ENCODE assay signal across 24 mouse cellular contexts in genomic region chr14:76263682-76264081, GRCm38 (mm10).
"Had no signal": no experiment of that assay in that cellular context is flagged by ENCODE, and none has a peak within 500 bp of the region (broad histone marks: within the 10 kb centered on the region; RNA-seq: fewer than 3 reads in every experiment).

No protein-coding gene starts in this region.

- H3K36me3 ChIP-seq: heart, embryonic 13.5 days; heart, embryonic 15.5 days; hindbrain, embryonic 10.5 days; hindbrain, embryonic 12.5 days; intestine, embryonic 15.5 days; limb, embryonic 13.5 days; limb, embryonic 15.5 days; liver, embryonic 12.5 days had no signal

- DNase-seq: forebrain, postnatal 0 days; gastrocnemius, postnatal 14 days; gastrocnemius, postnatal 36 days; heart, adult 11 months; heart, adult 2 months; heart, postnatal 4 days; layer of hippocampus, adult 9-11 months; layer of hippocampus, postnatal 36 days; left cerebral cortex, postnatal 4 days; lung, adult 18-20 months had no signal

- H3K27me3 ChIP-seq: heart, embryonic 13.5 days; heart, embryonic 15.5 days; hindbrain, embryonic 12.5 days; intestine, embryonic 15.5 days; limb, embryonic 13.5 days; limb, embryonic 15.5 days; liver, embryonic 12.5 days had no signal

- H3K27ac ChIP-seq: heart, adult 2 months; heart, embryonic 13.5 days; heart, embryonic 15.5 days; hindbrain, embryonic 10.5 days; hindbrain, embryonic 12.5 days; hindbrain, embryonic 14.5 days; intestine, embryonic 15.5 days; limb, embryonic 13.5 days; limb, embryonic 15.5 days; liver, embryonic 12.5 days; liver, embryonic 14.5 days had no signal

- H3K4me1 ChIP-seq: heart, embryonic 13.5 days; heart, embryonic 15.5 days; intestine, embryonic 15.5 days; limb, embryonic 15.5 days; liver, embryonic 12.5 days had no signal

- H3K4me2 ChIP-seq: heart, embryonic 11.5 days; heart, embryonic 13.5 days; heart, embryonic 15.5 days; hindbrain, embryonic 12.5 days; hindbrain, embryonic 14.5 days; intestine, embryonic 15.5 days; limb, embryonic 13.5 days; limb, embryonic 15.5 days; liver, embryonic 12.5 days had no signal

- ATAC-seq: forebrain, postnatal 0 days; hindbrain, embryonic 16.5 days; inflammation-experienced regulatory T-cells, adult 6 months; intestine, embryonic 15.5 days; intestine, postnatal 0 days; liver, embryonic 12.5 days had no signal

- H3K9me3 ChIP-seq: heart, embryonic 15.5 days; intestine, embryonic 15.5 days; limb, embryonic 15.5 days; liver, embryonic 12.5 days had no signal

- H3K9ac ChIP-seq: forebrain, postnatal 0 days; heart, embryonic 13.5 days; heart, embryonic 15.5 days; hindbrain, embryonic 12.5 days; hindbrain, embryonic 14.5 days; intestine, embryonic 15.5 days; limb, embryonic 13.5 days; limb, embryonic 15.5 days; liver, embryonic 12.5 days; liver, embryonic 14.5 days had no signal

- H3K4me3 ChIP-seq: heart, adult 2 months; heart, embryonic 13.5 days; heart, embryonic 15.5 days; hindbrain, embryonic 10.5 days; hindbrain, embryonic 12.5 days; intestine, embryonic 15.5 days; limb, embryonic 13.5 days; limb, embryonic 15.5 days; liver, embryonic 12.5 days had no signal
